Mouse (Mus musculus) myocyte (in vitro differentiated cells): ENCODE results near the gene Cyp1b1. TPM values are rescaled to one million over a fixed set of nuclear protein-coding genes. Genes with fewer than 3 reads are reported as not detected.

ENCODE experiments used
- H3K27me3 ChIP-seq: one replicate; pipeline ENCODE4 v1.6.1; 2011; ENCODE audit not compliant: control insufficient read depth, insufficient read depth, insufficient read length
- H3K36me3 ChIP-seq: one replicate; pipeline ENCODE4 v1.6.1; 2011; ENCODE audit not compliant: control insufficient read depth, insufficient read depth
- H3K4me2 ChIP-seq: one replicate; pipeline ENCODE4 v1.6.1; 2011; ENCODE audit warnings: low read depth, control low read depth
- H3K4me3 ChIP-seq: one replicate; pipeline ENCODE4 v1.5.1; 2011; ENCODE audit warnings: mild to moderate bottlenecking, control low read depth, moderate library complexity
- H3K79me2 ChIP-seq: one replicate; pipeline ENCODE4 v1.6.1; 2011; ENCODE audit not compliant: control insufficient read depth, insufficient read depth
- H3ac ChIP-seq: one replicate; pipeline ENCODE4 v1.6.1; 2011; ENCODE audit not compliant: control insufficient read depth, insufficient read length
- CEBPB ChIP-seq: IDR thresholded peaks from 2 replicates; pipeline ENCODE4 v1.6.1; 2011; ENCODE audit warnings: mild to moderate bottlenecking, moderate library complexity; ENCODE audit not compliant: poor library complexity, insufficient read depth, severe bottlenecking
- E2F4 ChIP-seq: IDR thresholded peaks from one replicate; pipeline ENCODE4 v1.6.1; 2011; ENCODE audit warnings: mild to moderate bottlenecking, control low read depth, moderate library complexity; ENCODE audit not compliant: insufficient read depth
- MAX ChIP-seq: IDR thresholded peaks from one replicate; pipeline ENCODE4 v1.6.1; 2011; ENCODE audit warnings: low read depth, mild to moderate bottlenecking, control low read depth
- MYOD1 ChIP-seq, 3 experiments: IDR thresholded peaks; one replicate each; pipeline ENCODE4 v1.6.1; 2011; ENCODE audit warnings: control low read depth in 2 of 3, low read depth in 2 of 3, mild to moderate bottlenecking in 2 of 3, moderate library complexity in 1 of 3; ENCODE audit not compliant: insufficient read length in 2 of 3, control insufficient read depth in 1 of 3
- MYOG ChIP-seq, 3 experiments: IDR thresholded peaks; one replicate each; pipeline ENCODE4 v1.6.1; 2011; ENCODE audit warnings: control low read depth in 2 of 3, low read depth in 2 of 3, mild to moderate bottlenecking in 2 of 3; ENCODE audit not compliant: insufficient read length in 2 of 3, control insufficient read depth in 1 of 3, insufficient read depth in 1 of 3
- POLR2A ChIP-seq: IDR thresholded peaks from one replicate; pipeline ENCODE4 v1.6.1; 2011; ENCODE audit warnings: low read depth, mild to moderate bottlenecking, control low read depth, moderate library complexity; ENCODE audit not compliant: insufficient read length
- POLR2AphosphoS2 ChIP-seq: IDR thresholded peaks from one replicate; pipeline ENCODE4 v1.6.1; 2011; ENCODE audit warnings: low read depth, control low read depth; ENCODE audit not compliant: insufficient read length
- REST ChIP-seq: IDR thresholded peaks from one replicate; pipeline ENCODE4 v1.6.1; 2011; ENCODE audit warnings: mild to moderate bottlenecking, control low read depth, moderate library complexity; ENCODE audit not compliant: insufficient read depth, insufficient read length
- SRF ChIP-seq: IDR thresholded peaks from one replicate; pipeline ENCODE4 v1.6.1; 2011; ENCODE audit warnings: low read depth; ENCODE audit not compliant: control insufficient read depth, insufficient read length
- TCF12 ChIP-seq: IDR thresholded peaks from one replicate; pipeline ENCODE4 v1.6.1; 2011; ENCODE audit warnings: mild to moderate bottlenecking, control low read depth; ENCODE audit not compliant: poor library complexity, insufficient read depth, severe bottlenecking
- TCF3 ChIP-seq: IDR thresholded peaks from one replicate; pipeline ENCODE4 v1.6.1; 2011; ENCODE audit warnings: low read depth, control low read depth; ENCODE audit not compliant: insufficient read length
- USF1 ChIP-seq: IDR thresholded peaks from one replicate; pipeline ENCODE4 v1.6.1; 2011; ENCODE audit warnings: low read depth, mild to moderate bottlenecking, control low read depth, moderate library complexity
- polyA plus RNA-seq: library from polyadenylated mRNA; unstranded; fragments of >200 nt; fragmentation: generic; extraction: Trizol; gene quantifications from one replicate; pipeline ENCODE4 v1.2.1, GENCODE M21; 2012; ENCODE audit warnings: missing spikeins

Cyp1b1 gene
- polyA plus RNA-seq, 1 experiment = 2.5 TPM

- H3K27me3 ChIP-seq = no peaks in the 10 kb centered on the region
These were observed 14.0 kb upstream of the Cyp1b1 start for GRCm38 (mm10) chr17:79728585-79729503.

GRCm38 (mm10) chr17:79728053-79728584, 13.3 kb upstream of the Cyp1b1 start:
- Histone ChIP-seq H3K36me3 (no peaks in the 10 kb centered on the region), H3K79me2 (no peaks in the 10 kb centered on the region), H3K27me3 (no peaks in the 10 kb centered on the region), H3ac (no peak overlapping the region), H3K4me2 (no peak overlapping the region), H3K4me3 (no peak overlapping the region)
- no peak for TF ChIP-seq MYOD1 (IDR thresholded peaks at IDR 0.05; ENCODE audit: control insufficient read depth in 1 of 3, insufficient read length in 2 of 3, low read depth in 2 of 3)
- no peak for TF ChIP-seq REST
- no peak for TF ChIP-seq MYOG (IDR thresholded peaks at IDR 0.05; ENCODE audit: control insufficient read depth in 1 of 3, insufficient read depth in 1 of 3, insufficient read length in 2 of 3, low read depth in 2 of 3)
- TF ChIP-seq TCF12 = no peak
- TF ChIP-seq POLR2A = no peak
- no peak for TF ChIP-seq MAX
- no peak for TF ChIP-seq CEBPB
- TF ChIP-seq USF1 = no peak
- no peak for TF ChIP-seq SRF
- TF ChIP-seq POLR2AphosphoS2 = no peak
- TF ChIP-seq TCF3 = no peak
- no peak for TF ChIP-seq E2F4

More at GRCm38 (mm10) chr17:79728585-79729503, 14.0 kb upstream of the Cyp1b1 start:
- no peak overlapping the region for H3ac ChIP-seq
- H3K4me2 ChIP-seq = no peak overlapping the region
- H3K79me2 ChIP-seq = no peaks in the 10 kb centered on the region
- TF ChIP-seq POLR2A = no peak
- TF ChIP-seq CEBPB = no peak
- no peak for TF ChIP-seq USF1
- no peak for TF ChIP-seq REST
- no peaks in the 10 kb centered on the region for H3K36me3 ChIP-seq
- no peak overlapping the region for H3K4me3 ChIP-seq

- Histone ChIP-seq H3K36me3 (no peaks in the 10 kb centered on the region), H3K4me3 (no peak overlapping the region), H3K4me2 (peak overlapping the region; percentile 37), H3K27me3 (no peaks in the 10 kb centered on the region), H3ac (no peak overlapping the region), H3K79me2 (no peaks in the 10 kb centered on the region)
- no peak for TF ChIP-seq MYOD1 (IDR thresholded peaks at IDR 0.05; ENCODE audit: control insufficient read depth in 1 of 3, insufficient read length in 2 of 3, low read depth in 2 of 3)
- no peak for TF ChIP-seq CEBPB
- TF ChIP-seq TCF12 = no peak
- TF ChIP-seq MAX = no peak
These were observed 11.8 kb upstream of the Cyp1b1 start for GRCm38 (mm10) chr17:79726613-79727012.

GRCm38 (mm10) chr17:79720681-79721080, 5.8 kb upstream of the Cyp1b1 start:
- Histone ChIP-seq H3ac (no peak overlapping the region), H3K4me3 (no peak overlapping the region), H3K4me2 (no peak overlapping the region), H3K79me2 (no peaks in the 10 kb centered on the region), H3K36me3 (no peaks in the 10 kb centered on the region), H3K27me3 (no peaks in the 10 kb centered on the region)
- TF ChIP-seq TCF12 (no peak), SRF (no peak), REST (no peak), E2F4 (no peak), CEBPB (no peak), POLR2A (no peak), MAX (no peak), TCF3 (no peak), MYOG (IDR thresholded peaks at IDR 0.05; ENCODE audit: control insufficient read depth in 1 of 3, insufficient read depth in 1 of 3, insufficient read length in 2 of 3, low read depth in 2 of 3) (no peak), POLR2AphosphoS2 (no peak), USF1 (no peak), MYOD1 (IDR thresholded peaks at IDR 0.05; ENCODE audit: control insufficient read depth in 1 of 3, insufficient read length in 2 of 3, low read depth in 2 of 3) (no peak)

- TF ChIP-seq SRF = no peak
- TF ChIP-seq E2F4 = peak; percentile 42
- TF ChIP-seq CEBPB = no peak
- no peak for TF ChIP-seq TCF3
- no peak for TF ChIP-seq TCF12
- no peak for TF ChIP-seq POLR2A
- TF ChIP-seq MAX = no peak
- TF ChIP-seq POLR2AphosphoS2 = no peak
- peak; percentile 25 for TF ChIP-seq REST
- TF ChIP-seq MYOG (IDR thresholded peaks at IDR 0.05; ENCODE audit: control insufficient read depth in 1 of 3, insufficient read depth in 1 of 3, insufficient read length in 2 of 3, low read depth in 2 of 3) = peak in 2 of 3 experiments; percentile 83 to 89
- TF ChIP-seq USF1 = no peak
- peak in 2 of 3 experiments; percentile 62 to 86 for TF ChIP-seq MYOD1 (IDR thresholded peaks at IDR 0.05; ENCODE audit: control insufficient read depth in 1 of 3, insufficient read length in 2 of 3, low read depth in 2 of 3)
- Histone ChIP-seq H3K79me2 (no peaks in the 10 kb centered on the region), H3K27me3 (no peaks in the 10 kb centered on the region), H3K36me3 (no peaks in the 10 kb centered on the region), H3K4me3 (peak overlapping the region; percentile 30), H3K4me2 (peak overlapping the region; percentile 97), H3ac (no peak overlapping the region)
These were observed 835 bp upstream of the Cyp1b1 start for GRCm38 (mm10) chr17:79715649-79716143.
